Mouse (Mus musculus) 3T3-L1 (cell line): ENCODE results near the gene Cmtm8.
A peak's percentile ranks its signal among the peaks of the same experiment; 100 is the strongest.

Experiments
- DNase-seq: peaks from one replicate; pipeline ENCODE4 v3.0.0-alpha.2; 2015; ENCODE audit warnings: low read depth, low spot score

Cmtm8 gene

GRCm38 (mm10) chr9:114758272-114758671 is 85.7 kb downstream of the Cmtm8 start:
- DNase-seq = no peak

- peak; percentile 91 for DNase-seq
Observed at GRCm38 (mm10) chr9:114752863-114753484, 91.0 kb downstream of the Cmtm8 start.

GRCm38 (mm10) chr9:114752311-114752710 is 91.6 kb downstream of the Cmtm8 start:
- no peak for DNase-seq

GRCm38 (mm10) chr9:114751582-114751981 is 92.4 kb downstream of the Cmtm8 start:
- DNase-seq = no peak

GRCm38 (mm10) chr9:114747466-114747865 is 96.5 kb downstream of the Cmtm8 start:
- DNase-seq = no peak

GRCm38 (mm10) chr9:114747012-114747411 is 96.9 kb downstream of the Cmtm8 start:
- DNase-seq = no peak

GRCm38 (mm10) chr9:114745654-114746053 is 98.3 kb downstream of the Cmtm8 start:
- DNase-seq = no peak

- no peak for DNase-seq
Observed at GRCm38 (mm10) chr9:114745163-114745562, 98.8 kb downstream of the Cmtm8 start.

- DNase-seq = no peak
Observed at GRCm38 (mm10) chr9:114742731-114743130, 101.2 kb downstream of the Cmtm8 start.

- DNase-seq = no peak
Observed at GRCm38 (mm10) chr9:114740336-114740735, 103.6 kb downstream of the Cmtm8 start.
